In the genomic region with DNA sequence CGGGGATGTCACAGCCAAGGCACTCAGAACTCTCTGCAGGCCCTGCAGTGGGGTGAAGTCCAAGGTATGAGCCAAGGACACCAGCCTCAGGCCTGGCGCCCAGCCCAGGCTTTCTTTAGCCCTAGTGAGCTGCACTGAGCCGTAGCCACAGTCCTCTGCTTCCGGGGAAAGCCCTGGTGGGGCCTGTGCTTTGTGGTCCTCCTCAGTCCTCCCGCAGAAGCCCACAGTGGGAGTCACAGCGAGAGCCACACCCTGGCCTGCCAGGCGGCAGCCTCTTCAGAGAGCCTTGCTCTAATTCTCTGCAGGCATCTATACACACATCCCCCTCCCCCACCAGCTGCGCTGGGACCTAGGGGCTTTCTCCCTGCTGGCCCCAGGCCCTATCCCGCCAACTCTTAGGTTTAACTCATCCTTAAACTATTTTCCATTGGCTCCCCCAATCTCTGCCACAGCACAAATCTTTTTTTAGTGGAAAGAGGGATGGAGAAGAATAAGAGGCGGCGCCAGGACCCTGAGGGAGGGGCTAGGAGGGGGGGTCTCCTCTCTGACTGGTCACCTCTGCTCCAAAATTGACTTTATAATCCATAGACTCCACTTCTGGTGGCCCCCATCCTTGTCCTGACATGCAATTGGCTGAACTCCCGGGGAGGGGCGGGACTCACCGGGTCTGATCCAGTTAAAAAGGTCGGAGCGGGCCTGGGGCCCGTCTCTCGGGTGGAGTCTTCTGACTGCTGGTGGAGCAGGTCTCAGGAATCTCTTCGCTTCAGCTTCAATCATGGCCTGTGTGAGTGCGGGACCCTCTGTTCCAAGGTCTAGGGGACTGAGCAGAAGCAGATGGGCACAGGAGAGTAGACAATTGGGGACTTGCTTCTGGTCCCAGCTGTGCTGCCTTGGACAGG, we compare ENCODE assay signal across 8 mouse cellular contexts. TPM values are rescaled to one million over a fixed set of nuclear protein-coding genes. Genes with fewer than 3 reads are reported as not detected.
DNase-seq lines count a peak whose midpoint lies in the region; ATAC-seq lines count a peak whose summit lies in the region.

A gene (plus strand): TSS at position 705 of the 899 bp plus-strand sequence.

- no peaks in the 10 kb centered on the region for H3K27me3 ChIP-seq in intestine, embryonic 15.5 days (replicated peaks)
- no peaks in the 10 kb centered on the region for H3K27me3 ChIP-seq in limb, embryonic 10.5 days (ENCODE audit: low read depth, poor library complexity, severe bottlenecking)
- peaks cover 2% of the 10 kb centered on the region; the same call in 1 of the 2 replicates for H3K27me3 ChIP-seq in midbrain, embryonic 11.5 days (ENCODE audit: control insufficient read depth, insufficient read depth, low read length)

- H3K9me3 ChIP-seq in intestine, embryonic 15.5 days = no peaks in the 10 kb centered on the region
- no peaks in the 10 kb centered on the region for H3K9me3 ChIP-seq in limb, embryonic 10.5 days (replicated peaks)
- H3K9me3 ChIP-seq in midbrain, embryonic 11.5 days (ENCODE audit: control insufficient read depth, low read length) = no peaks in the 10 kb centered on the region

- 5% methylated on average over 20 of the region's 20 CpGs for WGBS in intestine, embryonic 15.5 days
- WGBS in limb, embryonic 10.5 days = 7% methylated on average over 20 of the region's 20 CpGs
- whole genome bisulfite sequencing in midbrain, embryonic 11.5 days = 4% methylated on average over 20 of the region's 20 CpGs

- H3K27ac ChIP-seq in intestine, embryonic 15.5 days = peak within 1 kb of the TSS; percentile 95
- peak within 1 kb of the TSS; percentile 92 for H3K27ac ChIP-seq in limb, embryonic 10.5 days
- H3K27ac ChIP-seq in midbrain, embryonic 11.5 days (ENCODE audit: low read depth, low read length) = no peak within 1 kb of the TSS; the same call in 1 of the 2 replicates

- H3K4me1 ChIP-seq in intestine, embryonic 15.5 days (replicated peaks) = peaks cover 37% of the 10 kb centered on the region
- peaks cover 52% of the 10 kb centered on the region for H3K4me1 ChIP-seq in limb, embryonic 10.5 days
- peaks cover 22% of the 10 kb centered on the region for H3K4me1 ChIP-seq in midbrain, embryonic 11.5 days (ENCODE audit: control insufficient read depth, insufficient read depth, low read length)

- peak; percentile 81 for ATAC-seq in intestine, embryonic 15.5 days
- ATAC-seq in midbrain, embryonic 11.5 days (ENCODE audit: low FRiP score) = peak; percentile 70

- H3K4me3 ChIP-seq in intestine, embryonic 15.5 days (replicated peaks) = peak within 1 kb of the TSS; percentile 45
- peak within 1 kb of the TSS; percentile 56 for H3K4me3 ChIP-seq in limb, embryonic 10.5 days
- H3K4me3 ChIP-seq in midbrain, embryonic 11.5 days (ENCODE audit: low read depth, low read length) = peak within 1 kb of the TSS; percentile 25; the same call in 1 of the 2 replicates

- 0 out of 2 replicates have a peak, but pooled peaks cover 3% of the 10 kb centered on the region for H3K36me3 ChIP-seq in intestine, embryonic 15.5 days
- peaks cover 21% of the 10 kb centered on the region for H3K36me3 ChIP-seq in limb, embryonic 10.5 days
- no peaks in the 10 kb centered on the region for H3K36me3 ChIP-seq in midbrain, embryonic 11.5 days (ENCODE audit: control insufficient read depth, insufficient read depth, low read length)

- peak; percentile 46 for DNase-seq in right cerebral cortex, adult 18-20 months
- no peak for DNase-seq in right cerebral cortex, postnatal 36 days (ENCODE audit: low spot score in 2 of 2)
- peak; percentile 89 for DNase-seq in embryo, embryonic 11 days
- no peak for DNase-seq in gonadal fat pad, adult 2 months (ENCODE audit: low read depth)
- peak; percentile 87 for DNase-seq in limb, embryonic 10.5 days (ENCODE audit: low spot score)
- DNase-seq in midbrain, embryonic 11.5 days (ENCODE audit: low spot score, missing footprints) = peak; percentile 91
- peak; percentile 49 to 74 for DNase-seq in spleen, postnatal 10 days (ENCODE audit: low spot score in 2 of 2)

- H3K9ac ChIP-seq in intestine, embryonic 15.5 days = peak within 1 kb of the TSS; percentile 49
- peak within 1 kb of the TSS; percentile 46 for H3K9ac ChIP-seq in midbrain, embryonic 11.5 days (ENCODE audit: low read length)

- H3K4me2 ChIP-seq in intestine, embryonic 15.5 days (replicated peaks) = peak within 1 kb of the TSS; percentile 78
- H3K4me2 ChIP-seq in midbrain, embryonic 11.5 days = peak within 1 kb of the TSS; percentile 54

RNA-seq across cellular contexts. Expression of the gene that starts here (rescaled TPM):
- 1,886 and 3,971 TPM in 2 replicates for polyA plus RNA-seq in gonadal fat pad, adult 2 months (2012; rRNA removed)
- 996 and 1,059 TPM in 2 replicates for polyA plus RNA-seq in intestine, embryonic 15.5 days (2015; fragmentation: Nextera tagmentation; extraction: Ambion mirVana)
- 292 and 458 TPM in 2 replicates for polyA plus RNA-seq in limb, embryonic 10.5 days (2016; fragmentation: Nextera tagmentation; extraction: Ambion mirVana)
- 360 and 382 TPM in 2 replicates for polyA plus RNA-seq in midbrain, embryonic 11.5 days (2014; fragmentation: Nextera tagmentation; extraction: Ambion mirVana)

Comparison
In these comparisons a context has a peak if more than half of its experiments do, and no peak if none do; other contexts are left out.
1. DNase-seq: peak in right cerebral cortex, adult 18-20 months (single experiment), embryo, embryonic 11 days (single experiment), limb, embryonic 10.5 days (single experiment), midbrain, embryonic 11.5 days (single experiment) and spleen, postnatal 10 days (2 of 2); none in right cerebral cortex, postnatal 36 days (0 of 2) and gonadal fat pad, adult 2 months (single experiment).
2. Peak in every context shown above with its lines, with median percentiles within 50 percentile points of each other: H3K4me3 ChIP-seq.